Mouse (Mus musculus) hindbrain, embryonic 10.5 days (tissue): ENCODE data around the gene Mn1. TPM values are rescaled to one million over a fixed set of nuclear protein-coding genes. Genes with fewer than 3 reads are reported as not detected.

Source experiments
- DNase-seq: peaks from one replicate; pipeline ENCODE4 v3.0.0-alpha.2; 2017; ENCODE audit warnings: low spot score
- H3K27ac ChIP-seq: fragments of 300-500 bp; sonication (generic); 2 replicates; pipeline ENCODE4 v1.5.1; 2016; ENCODE audit warnings: mild to moderate bottlenecking, moderate library complexity
- H3K27me3 ChIP-seq: fragments of 300-500 bp; sonication (generic); 2 replicates; pipeline ENCODE4 v1.6.1; 2016; ENCODE audit warnings: mild to moderate bottlenecking; ENCODE audit not compliant: poor library complexity, insufficient read depth, severe bottlenecking
- H3K36me3 ChIP-seq: fragments of 300-500 bp; sonication (generic); 2 replicates; pipeline ENCODE4 v1.6.1; 2016; ENCODE audit warnings: mild to moderate bottlenecking, moderate library complexity
- H3K4me1 ChIP-seq: fragments of 300-500 bp; sonication (generic); replicated peaks from 2 replicates; pipeline ENCODE4 v1.6.1; 2016; ENCODE audit warnings: mild to moderate bottlenecking
- H3K4me3 ChIP-seq: fragments of 300-500 bp; sonication (generic); 2 replicates; pipeline ENCODE4 v1.5.1; 2016; ENCODE audit warnings: mild to moderate bottlenecking, moderate library complexity
- H3K9me3 ChIP-seq: fragments of 300-500 bp; sonication (generic); 2 replicates; pipeline ENCODE4 v1.6.1; 2016; ENCODE audit warnings: mild to moderate bottlenecking, moderate library complexity
- WGBS: fragments of 180-500 bp; shearing (Covaris S2); methylation state at CpG from one replicate; pipeline ENCODE4 v1.1.7; 2016; 5-methylcytosine and 5-hydroxymethylcytosine counted together
- polyA plus RNA-seq: library from polyadenylated mRNA; unstranded; fragments of >200 nt; fragmentation: Nextera tagmentation; extraction: Ambion mirVana; gene quantifications from 2 replicates; pipeline ENCODE4 v1.2.1, GENCODE M21; 2016

Gene Mn1
- polyA plus RNA-seq, 1 experiment from 2014 or later = 65.1 TPM

DNA sequence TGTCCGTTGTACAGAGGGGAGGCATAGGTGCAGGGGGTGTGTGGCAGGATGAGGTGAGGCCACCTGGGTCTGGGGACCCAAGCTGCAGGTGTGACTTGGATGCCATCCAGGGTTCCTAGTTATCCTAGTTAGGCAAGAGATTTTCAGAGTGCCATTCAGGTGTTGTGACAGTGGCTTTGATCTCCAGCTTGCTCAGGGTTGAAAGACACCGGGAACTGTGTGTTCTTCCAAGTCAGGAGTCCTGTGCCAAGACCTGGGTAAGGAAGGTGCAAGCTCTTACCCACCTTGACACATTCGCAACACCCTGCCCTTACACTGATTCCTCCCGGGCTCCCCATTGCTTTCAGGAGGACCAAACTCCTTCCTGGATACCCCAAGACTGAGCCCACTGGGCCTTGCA, 27.2 kb downstream of the Mn1 start:
- Histone ChIP-seq H3K27ac (peak overlapping the region; percentile 19), H3K4me3 (no peak overlapping the region), H3K27me3 (no peaks in the 10 kb centered on the region), H3K36me3 (peaks cover 99% of the 10 kb centered on the region), H3K9me3 (no peaks in the 10 kb centered on the region), H3K4me1 (peaks cover 97% of the 10 kb centered on the region)
- no peak for DNase-seq
- WGBS = 88% methylated on average over 4 of the region's 4 CpGs

DNA sequence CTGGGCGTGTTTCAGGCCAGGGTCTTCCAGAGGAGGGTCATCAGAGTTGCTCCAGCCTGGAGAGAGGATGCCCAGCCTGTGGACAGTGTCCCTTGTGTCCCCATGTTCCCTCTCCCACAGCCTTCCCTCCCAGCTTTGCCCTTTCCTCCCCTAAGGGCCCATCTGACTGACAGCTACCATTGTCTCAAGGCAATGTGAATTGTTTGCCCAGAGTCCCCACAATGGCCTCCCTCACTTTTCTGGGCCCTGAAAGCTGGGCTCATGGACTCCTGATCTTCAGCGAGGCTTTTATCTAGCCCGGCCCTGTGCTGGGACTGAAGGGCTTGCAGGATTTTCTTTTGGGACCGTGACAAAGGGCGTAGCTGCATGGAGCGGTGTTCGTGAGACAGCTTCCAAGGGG, 29.5 kb downstream of the Mn1 start:
- Histone ChIP-seq H3K36me3 (peaks cover 99% of the 10 kb centered on the region), H3K27ac (peak overlapping the region; percentile 82), H3K9me3 (no peaks in the 10 kb centered on the region), H3K4me3 (peak overlapping the region; percentile 11; the same call in 1 of the 2 replicates), H3K4me1 (peaks cover 96% of the 10 kb centered on the region), H3K27me3 (no peaks in the 10 kb centered on the region)
- 24% methylated on average over 7 of the region's 7 CpGs for WGBS
- peak; percentile 80 for DNase-seq

DNA sequence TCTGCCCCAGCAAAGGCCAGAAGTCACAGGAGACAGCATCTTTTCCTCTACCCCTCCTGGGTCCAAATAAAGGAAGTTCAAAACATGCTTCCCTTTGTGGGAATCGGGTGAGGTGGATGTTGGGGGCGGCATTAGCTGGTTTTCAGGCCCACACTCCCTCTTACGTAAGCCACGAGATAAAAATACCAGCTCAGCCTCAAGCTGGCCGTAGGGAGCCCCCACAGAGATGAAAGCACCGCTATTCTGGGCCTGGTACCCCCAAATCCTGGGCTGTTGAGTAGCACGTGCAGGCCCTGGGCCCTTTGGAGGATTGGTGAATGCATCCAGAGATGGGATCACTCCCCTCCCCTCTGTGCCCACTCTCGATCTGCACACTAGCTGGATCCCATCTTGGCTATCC, 32.5 kb downstream of the Mn1 start:
- no peak overlapping the region for H3K4me3 ChIP-seq
- 65% methylated on average over 8 of the region's 8 CpGs for WGBS
- DNase-seq = no peak
- no peaks in the 10 kb centered on the region for H3K9me3 ChIP-seq
- H3K27me3 ChIP-seq = no peaks in the 10 kb centered on the region
- peak overlapping the region; percentile 79 for H3K27ac ChIP-seq
- peaks cover 99% of the 10 kb centered on the region for H3K36me3 ChIP-seq
- H3K4me1 ChIP-seq = peaks cover 74% of the 10 kb centered on the region

DNA sequence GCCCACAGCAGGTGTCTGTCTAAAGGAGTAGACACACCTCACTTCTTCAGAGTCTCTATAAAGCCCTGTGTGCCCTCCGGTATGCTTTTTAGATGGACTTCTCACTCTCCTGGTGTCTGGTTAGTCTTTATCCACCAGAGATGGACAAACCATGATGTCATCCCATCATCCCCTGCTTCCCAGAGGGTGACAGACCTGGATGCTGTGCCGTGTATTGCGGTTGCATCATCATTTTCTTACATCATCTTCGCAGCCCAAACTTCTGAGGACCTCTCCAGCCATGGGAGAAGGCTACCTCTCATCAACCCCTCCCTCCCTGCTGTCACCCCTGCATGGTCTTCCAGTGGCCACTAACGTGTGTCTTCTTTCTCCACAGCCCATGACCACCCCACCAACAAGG, 37.1 kb downstream of the Mn1 start:
- H3K27ac ChIP-seq = peak overlapping the region; percentile 23; the same call in 1 of the 2 replicates
- DNase-seq = no peak
- H3K4me1 ChIP-seq = peaks cover 32% of the 10 kb centered on the region
- WGBS = 90% methylated on average over 5 of the region's 5 CpGs
- no peaks in the 10 kb centered on the region for H3K27me3 ChIP-seq
- peaks cover 7% of the 10 kb centered on the region; the same call in 1 of the 2 replicates for H3K9me3 ChIP-seq
- H3K4me3 ChIP-seq = no peak overlapping the region
- H3K36me3 ChIP-seq = peaks cover 100% of the 10 kb centered on the region

DNA sequence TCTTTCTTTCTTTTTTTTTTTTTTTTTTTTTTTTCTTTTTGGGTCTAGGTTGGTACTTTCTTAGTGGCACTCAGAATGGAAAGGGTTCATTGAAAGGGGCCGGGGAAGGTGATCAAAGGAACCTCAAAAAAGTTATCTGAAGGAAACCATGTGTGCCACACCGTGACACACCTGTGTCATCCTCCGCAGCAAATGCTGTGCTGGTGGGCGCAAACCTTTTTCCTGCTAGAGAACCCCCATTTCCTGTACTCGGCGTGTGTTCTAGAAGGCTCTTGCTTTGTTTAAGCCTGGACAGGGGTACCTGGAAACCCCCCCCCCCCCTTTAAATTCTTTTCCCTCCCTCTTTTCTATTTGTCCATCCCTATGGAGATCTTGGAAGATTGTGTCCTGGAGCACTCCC, 37.7 kb downstream of the Mn1 start:
- H3K4me3 ChIP-seq = no peak overlapping the region
- H3K27me3 ChIP-seq = no peaks in the 10 kb centered on the region
- WGBS = 96% methylated on average over 6 of the region's 6 CpGs
- DNase-seq = no peak
- peaks cover 99% of the 10 kb centered on the region for H3K36me3 ChIP-seq
- H3K9me3 ChIP-seq = peaks cover 7% of the 10 kb centered on the region; the same call in 1 of the 2 replicates
- H3K27ac ChIP-seq = no peak overlapping the region
- H3K4me1 ChIP-seq = peaks cover 33% of the 10 kb centered on the region

DNA sequence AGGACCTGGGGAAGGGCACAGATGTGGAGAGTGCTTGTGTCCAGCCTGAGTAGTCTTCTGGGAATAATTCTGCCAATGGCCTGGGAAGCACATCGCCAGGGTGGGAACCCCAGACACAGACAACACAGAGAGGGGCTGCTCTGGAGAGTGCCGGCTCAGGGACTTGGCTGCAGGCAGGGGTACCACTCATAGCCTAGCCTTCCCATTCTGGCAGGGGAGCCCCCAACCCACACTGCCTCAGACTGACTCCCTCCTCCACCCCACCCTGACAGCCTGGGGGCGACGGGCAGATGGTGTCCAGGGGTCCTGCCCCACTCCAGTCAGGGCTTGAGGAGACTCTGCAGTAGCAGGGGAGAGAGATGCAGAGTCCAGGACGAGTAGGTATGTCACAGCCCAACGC, 41.5 kb downstream of the Mn1 start:
- Histone ChIP-seq H3K27ac (peak overlapping the region; percentile 56; the same call in 1 of the 2 replicates), H3K36me3 (peaks cover 61% of the 10 kb centered on the region), H3K4me3 (no peak overlapping the region), H3K9me3 (peaks cover 7% of the 10 kb centered on the region; the same call in 1 of the 2 replicates), H3K4me1 (peaks cover 27% of the 10 kb centered on the region), H3K27me3 (no peaks in the 10 kb centered on the region)
- WGBS = 85% methylated on average over 6 of the region's 6 CpGs
- no peak for DNase-seq

DNA sequence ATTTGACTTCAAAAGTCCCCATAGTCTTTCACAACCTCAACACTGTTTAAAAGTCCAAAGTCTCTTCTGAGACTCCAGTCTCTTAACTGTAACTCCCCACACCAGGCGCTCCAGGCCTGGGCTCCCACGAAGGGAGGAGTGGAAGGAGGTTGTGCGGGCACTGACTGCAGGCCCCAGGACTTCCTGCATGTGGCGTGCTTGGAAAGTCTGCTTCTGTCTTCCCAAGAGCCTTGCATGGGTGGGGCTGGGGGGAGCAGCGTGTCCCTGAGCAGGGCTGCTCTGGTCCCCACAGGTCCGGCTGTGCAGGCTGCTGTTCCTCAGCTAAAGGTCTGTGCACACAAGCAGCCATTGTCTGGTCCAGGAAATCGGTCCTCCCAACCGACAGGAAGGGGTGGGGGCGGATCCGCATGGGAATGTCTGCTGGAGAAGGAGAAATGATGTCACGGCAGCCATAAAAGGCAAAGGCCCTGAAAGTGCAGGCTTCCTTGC, 48.7 kb downstream of the Mn1 start:
- H3K27me3 ChIP-seq = 0 out of 2 replicates have a peak, but pooled peaks cover 3% of the 10 kb centered on the region
- no peak overlapping the region for H3K4me3 ChIP-seq
- peak; percentile 64 for DNase-seq
- H3K36me3 ChIP-seq = peaks cover 3% of the 10 kb centered on the region; the same call in 1 of the 2 replicates
- H3K4me1 ChIP-seq = peaks cover 19% of the 10 kb centered on the region
- H3K27ac ChIP-seq = peak overlapping the region; percentile 80
- 51% methylated on average over 11 of the region's 11 CpGs for WGBS
- H3K9me3 ChIP-seq = 0 out of 2 replicates have a peak, but pooled peaks cover 5% of the 10 kb centered on the region

DNA sequence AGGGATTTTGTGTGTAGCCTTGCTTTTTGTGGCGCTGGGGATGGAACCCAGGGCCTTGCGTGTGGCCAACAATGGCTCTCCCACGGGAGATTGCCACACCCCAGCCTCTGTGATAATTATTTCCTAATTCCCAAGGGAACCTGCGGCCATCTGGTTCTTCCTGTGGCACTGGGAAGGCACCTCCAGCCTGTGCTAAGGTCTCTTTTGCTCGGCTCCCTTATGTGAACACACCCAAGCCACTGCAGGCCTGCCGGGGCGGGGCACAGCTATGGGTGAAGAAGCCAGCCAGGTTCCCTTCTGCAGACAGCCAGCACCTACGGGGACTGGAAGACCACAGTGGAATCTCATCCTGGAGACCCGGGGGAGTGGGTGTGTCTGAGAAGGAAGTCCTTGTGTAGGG, 49.3 kb downstream of the Mn1 start:
- Histone ChIP-seq H3K27me3 (0 out of 2 replicates have a peak, but pooled peaks cover 3% of the 10 kb centered on the region), H3K4me3 (no peak overlapping the region), H3K9me3 (0 out of 2 replicates have a peak, but pooled peaks cover 5% of the 10 kb centered on the region), H3K4me1 (peaks cover 14% of the 10 kb centered on the region), H3K27ac (peak overlapping the region; percentile 80), H3K36me3 (peaks cover 3% of the 10 kb centered on the region; the same call in 1 of the 2 replicates)
- no peak for DNase-seq
- WGBS = 83% methylated on average over 9 of the region's 9 CpGs

DNA sequence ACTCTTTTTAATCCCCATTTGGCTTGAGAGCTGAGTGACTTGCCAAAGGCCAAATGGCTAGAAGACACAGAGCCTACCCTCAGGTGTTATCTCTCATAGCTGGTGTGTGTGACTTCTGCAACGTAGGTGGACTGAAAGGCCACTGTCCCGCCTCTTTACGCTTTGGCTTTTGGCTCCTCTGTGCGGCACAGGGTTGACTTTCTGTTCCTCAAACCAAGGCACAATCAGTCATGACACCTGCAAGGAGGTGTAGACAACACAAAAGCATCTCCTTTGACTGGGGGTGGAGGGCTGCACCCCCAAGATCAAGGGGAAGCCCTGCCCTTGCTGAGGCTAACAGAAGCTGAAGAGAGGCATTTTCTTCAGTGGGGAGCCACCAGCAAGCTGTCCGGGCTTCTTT, 50.5 kb downstream of the Mn1 start:
- Histone ChIP-seq H3K9me3 (0 out of 2 replicates have a peak, but pooled peaks cover 5% of the 10 kb centered on the region), H3K4me3 (no peak overlapping the region), H3K36me3 (peaks cover 3% of the 10 kb centered on the region; the same call in 1 of the 2 replicates), H3K27ac (no peak overlapping the region), H3K4me1 (peaks cover 10% of the 10 kb centered on the region), H3K27me3 (0 out of 2 replicates have a peak, but pooled peaks cover 3% of the 10 kb centered on the region)
- no peak for DNase-seq
- WGBS = 81% methylated on average over 5 of the region's 5 CpGs

DNA sequence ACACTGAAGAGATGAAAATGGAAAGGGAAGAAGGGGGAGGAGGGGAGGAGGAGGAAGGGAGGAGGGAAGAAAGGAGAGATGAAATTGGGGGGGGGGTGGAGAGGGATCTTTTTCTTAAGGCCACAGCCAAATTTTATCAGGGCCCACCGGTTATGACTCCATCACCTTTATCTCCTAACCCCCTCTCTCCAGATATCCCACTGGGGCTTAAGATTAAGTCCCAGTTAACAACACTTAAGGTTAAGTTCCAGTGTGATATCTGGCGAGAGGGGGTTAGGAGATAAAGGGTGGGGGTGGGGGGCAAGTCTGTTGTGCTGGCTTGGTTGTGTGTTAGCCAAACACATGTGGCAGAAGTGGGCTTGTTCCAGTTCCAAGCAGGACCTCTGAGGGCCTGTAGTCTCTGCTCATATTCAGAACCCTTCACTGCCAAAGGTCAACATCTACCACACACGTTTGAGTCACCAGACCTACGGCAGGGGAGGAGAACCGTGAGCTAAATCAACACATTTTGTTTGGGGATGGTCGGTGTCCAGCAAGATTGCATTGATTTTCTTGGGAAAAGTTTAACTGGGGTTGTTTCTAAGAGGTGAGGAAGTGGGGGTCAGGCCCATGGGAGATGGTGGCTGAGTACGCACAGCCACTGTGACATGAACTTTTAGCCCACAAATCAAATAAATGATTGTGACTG, 52.2 kb downstream of the Mn1 start:
- 78% methylated on average over 7 of the region's 7 CpGs for WGBS
- H3K27me3 ChIP-seq = 0 out of 2 replicates have a peak, but pooled peaks cover 9% of the 10 kb centered on the region
- no peak for DNase-seq
- H3K4me3 ChIP-seq = no peak overlapping the region
- H3K27ac ChIP-seq = peak overlapping the region; percentile 12; the same call in 1 of the 2 replicates
- H3K9me3 ChIP-seq = 0 out of 2 replicates have a peak, but pooled peaks cover 5% of the 10 kb centered on the region
- H3K36me3 ChIP-seq = peaks cover 3% of the 10 kb centered on the region; the same call in 1 of the 2 replicates
- peaks cover 10% of the 10 kb centered on the region for H3K4me1 ChIP-seq

DNA sequence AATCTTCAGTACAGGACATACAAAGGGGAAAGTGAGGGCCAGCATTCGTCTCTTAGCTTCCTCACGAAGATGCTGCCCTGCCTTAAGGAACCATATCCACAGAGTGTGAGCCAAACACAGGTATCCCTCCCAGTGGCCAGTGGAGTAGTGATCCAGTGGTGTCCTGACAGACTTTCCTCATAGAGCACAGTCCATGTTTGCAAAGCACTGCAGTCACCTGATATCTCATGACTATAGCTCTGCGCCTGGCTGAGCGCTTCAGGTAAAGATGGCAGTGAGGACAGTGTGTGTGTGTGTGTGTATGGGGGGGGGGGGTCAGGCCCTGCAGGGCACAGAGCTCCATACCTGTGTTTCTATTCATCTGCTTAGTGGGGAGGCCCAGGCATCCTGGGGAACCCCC, 53.7 kb downstream of the Mn1 start:
- 0 out of 2 replicates have a peak, but pooled peaks cover 9% of the 10 kb centered on the region for H3K27me3 ChIP-seq
- no peak for DNase-seq
- H3K4me1 ChIP-seq = peaks cover 8% of the 10 kb centered on the region
- no peaks in the 10 kb centered on the region for H3K36me3 ChIP-seq
- 0 out of 2 replicates have a peak overlapping the region, but pooled peaks have one; percentile 20 for H3K27ac ChIP-seq
- no peak overlapping the region for H3K4me3 ChIP-seq
- H3K9me3 ChIP-seq = no peaks in the 10 kb centered on the region
- WGBS = 82% methylated on average over 4 of the region's 4 CpGs

DNA sequence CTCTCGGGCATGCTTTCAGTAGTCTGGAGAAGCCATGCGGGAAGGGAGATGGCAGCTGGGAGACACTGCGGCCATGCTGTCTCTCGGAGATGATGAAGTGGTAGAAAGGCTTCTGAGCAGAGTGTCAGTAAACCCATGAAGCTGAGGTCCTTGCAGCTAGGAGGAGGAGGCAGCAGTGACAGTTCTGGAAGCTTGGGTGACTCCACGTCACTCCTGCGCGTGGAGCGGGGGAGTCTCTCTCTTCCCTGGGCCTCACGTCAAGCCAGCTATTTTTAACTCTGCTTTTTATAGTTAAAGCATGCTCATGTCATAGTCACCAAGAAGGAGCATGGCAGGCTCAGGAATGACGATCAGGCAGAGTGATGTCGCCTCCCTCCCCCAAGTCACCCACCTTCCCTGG, 56.3 kb downstream of the Mn1 start:
- DNase-seq = no peak
- Histone ChIP-seq H3K36me3 (no peaks in the 10 kb centered on the region), H3K4me3 (no peak overlapping the region), H3K27me3 (0 out of 2 replicates have a peak, but pooled peaks cover 9% of the 10 kb centered on the region), H3K9me3 (no peaks in the 10 kb centered on the region), H3K27ac (no peak overlapping the region; the same call in 1 of the 2 replicates), H3K4me1 (peaks cover 5% of the 10 kb centered on the region; the same call in 1 of the 2 replicates)
- 87% methylated on average over 11 of the region's 11 CpGs for WGBS

DNA sequence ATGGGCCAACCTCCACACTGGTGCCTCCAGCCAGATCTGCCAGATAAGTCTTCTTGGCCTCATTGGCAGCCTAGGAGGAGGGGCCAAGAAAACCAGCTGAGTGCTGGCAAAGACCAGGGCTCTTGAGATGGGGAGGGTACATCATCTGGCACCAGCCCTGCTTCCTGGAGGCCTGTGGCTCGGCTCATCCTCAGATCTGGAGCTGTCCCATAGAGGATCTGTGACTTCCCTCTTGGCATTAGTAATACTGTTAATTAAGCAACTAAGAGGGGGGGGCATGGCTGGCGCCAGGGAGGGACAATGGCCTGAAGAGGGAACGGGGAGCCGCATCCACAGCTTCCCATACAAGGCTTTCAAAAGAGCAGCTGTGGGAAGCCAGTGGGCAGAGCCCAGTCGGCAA, 58.6 kb downstream of the Mn1 start:
- Histone ChIP-seq H3K4me3 (no peak overlapping the region), H3K36me3 (no peaks in the 10 kb centered on the region), H3K4me1 (peaks cover 5% of the 10 kb centered on the region; the same call in 1 of the 2 replicates), H3K27me3 (0 out of 2 replicates have a peak, but pooled peaks cover 6% of the 10 kb centered on the region), H3K9me3 (no peaks in the 10 kb centered on the region), H3K27ac (0 out of 2 replicates have a peak overlapping the region, but pooled peaks have one; percentile 45)
- WGBS = 86% methylated on average over 5 of the region's 5 CpGs
- no peak for DNase-seq
